Mouse (Mus musculus): ENCODE measurements around the gene Il1rn.
A peak's percentile ranks its signal among the peaks of the same experiment; 100 is the strongest.

- peak; percentile 48; the same call in 1 of the 2 replicates for TF ChIP-seq POLR2A (IDR thresholded peaks at IDR 0.05; ENCODE audit: low read depth, low read length)
- no peak for TF ChIP-seq CTCF (IDR thresholded peaks at IDR 0.05; ENCODE audit: extremely low read depth, insufficient read depth, insufficient read length, insufficient replicate concordance)
Measured at GRCm38 (mm10) chr2:24385111-24385961, 48.7 kb downstream of the Il1rn start.

Data from spleen, adult 2 months (tissue).